Mouse (Mus musculus) lung, postnatal 4 days (tissue): ENCODE measurements around the gene Timm9.
"Not testable (repeated sequence)": the region's sequence is repeated elsewhere in the genome, so short reads cannot be mapped to it uniquely, and the experiment has no call there.

Experiments used
- DNase-seq, 2 experiments: peaks; one replicate each; pipeline ENCODE4 v3.0.0; 2021

Timm9 gene

GRCm38 (mm10) chr12:71104275-71104674 lies 32.2 kb downstream of the Timm9 start:
- not testable (repeated sequence) for DNase-seq

GRCm38 (mm10) chr12:71086331-71086730 lies 50.2 kb downstream of the Timm9 start:
- DNase-seq = no peak
